Mouse (Mus musculus) cerebellum, adult 11-12 months (tissue): ENCODE data around the gene Hoxa7.

Experiments
- DNase-seq: peaks from one replicate; pipeline ENCODE4 v3.0.0; 2022

Gene Hoxa7

DNA sequence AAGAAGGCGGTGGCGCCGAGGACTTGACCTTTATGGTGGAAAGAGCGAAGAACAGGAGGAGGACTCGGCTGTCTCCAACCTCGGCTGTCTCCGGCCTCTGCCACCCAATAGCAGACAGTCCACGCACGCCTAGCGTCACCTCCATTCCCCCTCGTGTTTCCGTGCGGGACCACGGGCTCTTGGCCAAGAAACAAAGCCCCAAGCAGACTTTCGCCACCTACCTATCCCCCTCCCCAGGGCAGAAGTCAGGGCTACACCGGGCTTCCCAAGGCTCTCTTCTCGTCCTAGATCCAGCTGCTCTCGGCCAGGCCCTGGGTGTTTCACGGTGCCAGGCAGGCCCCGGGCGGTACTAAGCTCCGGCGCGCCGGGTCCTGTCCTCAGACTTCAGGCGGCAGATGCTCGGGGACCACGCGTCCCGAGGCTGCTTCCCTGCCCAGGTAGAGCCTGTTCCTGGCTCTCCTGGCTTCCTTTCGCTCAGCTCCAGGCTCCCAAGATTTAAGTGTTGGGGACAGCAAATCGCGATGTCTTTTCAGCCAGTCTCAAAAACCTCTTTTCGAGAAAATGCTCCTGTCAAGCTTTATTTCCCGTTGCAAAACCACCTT, 31.2 kb upstream of the Hoxa7 start:
- DNase-seq: no peak

- DNase-seq: no peak
Measured at GRCm38 (mm10) chr6:52252016-52252774, 30.5 kb upstream of the Hoxa7 start.

DNA sequence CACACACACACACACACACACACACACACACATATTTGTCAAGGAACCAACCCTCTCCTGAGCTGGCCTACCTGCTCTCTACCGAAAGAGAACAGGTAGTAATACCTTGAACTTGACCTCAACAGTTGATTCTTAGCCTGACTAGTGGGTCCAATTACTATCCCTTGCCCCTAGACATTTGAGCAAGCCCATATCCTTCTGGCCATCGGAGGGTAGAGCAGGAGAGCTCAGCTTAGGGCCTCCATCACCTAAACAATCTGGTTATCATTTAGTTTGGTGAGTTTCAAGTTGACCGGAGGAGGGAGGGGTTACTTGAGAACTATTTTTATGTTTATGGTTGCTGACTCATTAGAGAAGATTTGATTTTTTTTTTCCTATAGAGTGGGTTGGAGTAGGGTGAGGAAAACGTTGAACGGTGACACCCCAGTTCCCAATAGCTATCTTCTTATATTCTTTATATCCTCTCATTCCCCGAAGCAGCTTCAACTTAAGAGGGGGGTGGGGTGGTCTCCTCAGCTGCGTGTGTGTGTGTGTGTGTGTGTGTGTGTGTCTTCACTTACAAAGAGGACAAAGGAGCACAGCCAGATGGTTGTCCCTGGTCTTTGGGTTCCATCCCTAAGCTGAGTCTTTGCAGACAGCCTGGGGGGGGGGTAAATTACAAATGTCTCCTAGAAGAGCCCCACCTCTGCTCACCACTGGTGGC, 29.7 kb upstream of the Hoxa7 start:
- no peak for DNase-seq

GRCm38 (mm10) chr6:52249826-52250225, 28.2 kb upstream of the Hoxa7 start:
- no peak for DNase-seq

DNA sequence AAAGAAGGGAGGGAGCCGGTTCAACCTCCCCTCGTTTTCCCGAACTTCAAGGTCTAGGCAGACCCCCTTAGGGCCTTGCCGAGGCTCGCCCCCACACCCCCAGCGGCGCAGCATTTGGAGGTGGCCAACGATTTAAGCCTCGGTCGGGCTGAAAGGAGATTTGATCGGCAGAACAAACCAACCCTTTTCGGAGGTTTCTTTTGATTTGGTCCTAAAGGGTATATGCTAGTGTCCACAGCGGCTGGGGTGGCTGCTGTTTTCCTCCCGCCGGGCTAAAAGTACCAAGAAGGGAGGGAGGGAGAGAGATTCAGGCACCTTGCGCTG, 27.7 kb upstream of the Hoxa7 start:
- DNase-seq: no peak

DNA sequence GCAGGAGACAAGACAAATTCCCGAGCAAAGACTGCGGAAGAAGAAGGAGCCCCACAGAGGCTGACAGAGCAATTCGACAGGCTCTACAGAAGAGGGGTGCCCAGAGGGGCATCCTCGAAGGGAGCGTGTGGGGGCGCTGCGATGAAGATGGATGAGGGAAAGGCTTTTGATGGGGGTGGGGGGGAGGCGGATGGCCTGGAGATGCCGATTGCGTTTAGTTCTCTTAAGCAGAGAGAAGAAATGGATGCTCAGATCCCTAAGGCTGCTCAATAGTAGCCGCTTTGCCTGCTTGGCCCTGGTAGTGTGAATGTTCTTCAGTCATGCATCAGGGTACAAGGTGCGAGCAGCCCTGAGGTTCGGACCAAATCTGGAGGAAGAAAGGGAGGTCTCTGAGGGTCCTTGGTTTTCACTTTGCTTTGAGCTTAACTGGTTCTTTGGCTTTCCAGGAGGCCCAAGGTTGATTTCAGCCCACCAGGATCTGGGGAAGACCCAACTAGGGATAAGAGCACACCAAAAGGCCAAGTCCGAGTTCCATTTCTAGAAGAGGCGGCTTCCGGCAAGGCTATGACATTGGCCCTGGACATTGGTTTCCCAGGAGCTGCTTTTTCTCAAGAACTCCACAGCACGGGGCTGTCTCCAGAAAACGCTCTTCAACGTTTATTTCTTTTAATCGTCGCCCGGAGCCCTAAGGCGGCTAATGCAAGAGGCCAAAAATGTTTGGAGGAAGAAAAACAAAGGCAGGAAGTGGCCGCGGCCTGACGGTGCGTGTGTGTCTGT, 27.2 kb upstream of the Hoxa7 start:
- DNase-seq: no peak

DNA sequence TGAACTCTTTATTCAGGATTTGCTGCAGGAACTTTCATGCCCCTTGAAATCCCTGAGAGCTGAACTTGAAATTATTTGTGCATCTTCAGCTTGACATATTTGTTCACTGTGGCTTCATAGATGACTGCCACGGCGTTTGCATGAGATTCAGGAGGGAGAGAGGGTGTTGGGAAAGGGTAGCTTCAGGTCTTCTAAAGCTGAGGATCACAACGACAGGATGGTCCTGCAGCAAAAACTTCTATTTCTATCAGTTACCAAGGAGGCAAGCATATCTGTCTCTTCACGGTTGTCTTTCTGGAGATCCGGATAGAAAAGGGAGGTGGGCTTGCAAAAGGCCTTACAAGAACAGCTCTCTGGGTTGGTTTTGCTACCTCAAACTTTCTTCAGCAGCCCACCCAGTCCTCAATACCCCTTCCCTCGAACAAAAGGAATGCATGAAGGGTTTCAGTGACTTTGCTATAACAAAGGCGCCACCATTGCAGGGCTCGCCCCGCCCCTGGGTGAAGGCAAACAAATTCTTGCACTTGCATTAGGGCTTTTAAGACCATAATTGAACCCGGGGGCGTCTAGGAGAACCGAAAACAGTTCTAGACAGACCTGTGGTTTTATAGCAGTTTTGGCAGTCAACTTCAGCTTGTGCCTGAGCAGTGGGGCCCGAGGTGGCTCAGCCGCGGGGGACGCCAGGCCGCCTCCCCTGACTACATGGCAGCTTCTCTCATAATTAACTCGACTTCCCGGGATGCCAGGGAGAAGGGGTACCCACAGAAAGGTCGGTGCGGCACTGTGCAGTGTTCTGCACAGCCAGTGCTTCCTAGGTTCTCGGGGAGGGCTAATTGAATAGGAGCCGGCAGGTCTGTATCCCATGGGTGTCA, 26.3 kb upstream of the Hoxa7 start:
- DNase-seq: no peak

- DNase-seq: no peak
Measured at GRCm38 (mm10) chr6:52246916-52247315, 25.3 kb upstream of the Hoxa7 start.

GRCm38 (mm10) chr6:52246403-52246803, 24.7 kb upstream of the Hoxa7 start:
- no peak for DNase-seq

GRCm38 (mm10) chr6:52245757-52246142, 24.1 kb upstream of the Hoxa7 start, which contains the start of gene Hoxa11:
TSS of gene Hoxa11 (minus strand) at chr6:52245810.
- DNase-seq: no peak

DNA sequence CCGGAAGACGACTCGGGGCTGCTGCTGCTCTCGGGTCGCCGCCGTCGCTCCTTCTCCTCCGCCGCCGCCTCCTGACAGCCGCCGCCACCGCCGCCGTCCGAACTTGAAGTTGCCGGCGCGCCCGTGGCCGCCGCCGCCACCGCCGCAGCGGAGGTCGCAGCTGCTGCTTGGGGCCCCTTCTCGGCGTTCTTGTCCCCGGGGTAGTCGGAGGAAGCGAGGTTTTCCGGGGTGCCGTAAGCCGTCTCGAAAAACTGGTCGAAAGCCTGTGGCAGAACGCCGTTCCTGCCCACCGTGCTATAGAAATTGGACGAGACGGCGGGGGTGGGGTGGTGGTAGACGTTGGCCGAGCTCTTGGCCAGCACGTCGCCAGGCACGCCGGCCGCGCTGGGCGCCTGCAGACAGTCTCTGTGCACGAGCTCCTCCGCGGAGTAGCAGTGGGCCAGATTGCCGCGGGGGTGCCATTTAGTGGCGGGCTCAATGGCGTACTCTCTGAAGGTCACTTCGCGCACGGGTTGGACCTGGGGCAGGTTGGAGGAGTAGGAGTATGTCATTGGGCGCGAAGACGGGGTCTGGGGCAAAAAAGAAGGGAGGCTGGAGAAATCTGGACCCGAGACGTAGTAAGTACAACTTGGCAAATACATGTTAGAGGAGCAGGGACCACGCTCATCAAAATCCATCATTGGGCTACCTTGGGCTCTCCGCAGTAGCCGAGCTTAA, 23.5 kb upstream of the Hoxa7 start:
- DNase-seq: no peak

DNA sequence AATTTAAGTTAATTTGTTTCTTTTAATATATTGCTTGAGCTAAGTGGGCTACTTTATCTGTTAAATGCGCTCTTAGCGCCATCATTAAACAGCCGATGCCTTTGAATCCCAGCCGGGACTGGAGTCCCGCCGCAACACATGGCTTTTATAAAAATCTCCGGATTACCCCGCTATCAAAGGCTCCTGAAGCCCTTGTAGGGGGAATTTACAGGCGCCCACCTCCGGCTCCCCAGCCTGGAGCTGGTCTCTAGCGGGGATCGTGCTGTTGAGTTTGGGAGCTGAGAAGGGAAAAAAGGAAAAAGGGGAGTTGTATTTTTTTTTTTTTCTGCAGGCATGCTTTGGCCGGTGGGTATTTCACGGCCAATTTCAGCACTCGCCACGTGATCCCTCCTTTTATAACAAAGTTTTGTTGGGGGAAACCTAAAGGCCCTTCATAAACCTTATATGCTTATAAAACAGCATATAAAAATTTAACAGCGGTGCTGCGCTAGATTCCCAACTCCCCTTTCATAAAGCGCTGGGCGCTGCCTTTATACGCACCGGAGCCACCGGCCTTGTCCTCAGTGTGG, 22.9 kb upstream of the Hoxa7 start:
- no peak for DNase-seq

GRCm38 (mm10) chr6:52243681-52244121, 22.0 kb upstream of the Hoxa7 start:
- DNase-seq: no peak

GRCm38 (mm10) chr6:52242801-52243332, 21.2 kb upstream of the Hoxa7 start:
- DNase-seq: no peak

DNA sequence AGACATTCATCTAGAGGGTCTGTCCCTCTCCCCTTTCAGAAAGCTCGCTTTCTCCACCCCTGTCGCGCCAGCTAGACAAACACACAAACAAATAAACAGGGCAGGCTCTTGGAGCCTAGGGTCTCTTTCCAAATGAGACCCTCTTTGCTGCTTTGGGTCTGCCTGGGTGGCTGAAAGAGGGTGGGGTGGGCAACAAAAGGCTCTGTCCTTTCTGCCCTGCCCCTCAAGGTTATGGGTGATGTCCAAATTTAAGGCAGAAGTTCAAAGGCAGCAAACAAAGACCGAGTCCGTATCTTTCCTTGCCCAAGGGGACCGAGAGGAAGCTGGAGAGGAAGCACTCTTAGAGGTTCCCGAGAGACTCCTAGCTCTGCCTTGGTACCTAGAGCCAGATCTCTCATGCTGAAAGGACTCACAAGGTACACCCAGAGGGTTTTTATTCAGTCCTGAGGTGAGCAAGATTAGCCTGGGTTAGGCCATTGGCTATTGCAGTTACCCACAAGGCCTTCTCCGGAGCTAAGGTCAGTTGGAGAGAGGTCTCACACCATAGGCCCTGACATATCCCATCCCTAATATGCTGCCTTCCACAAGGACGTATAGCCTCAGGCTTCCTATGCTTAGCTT, 19.5 kb upstream of the Hoxa7 start:
- no peak for DNase-seq

DNA sequence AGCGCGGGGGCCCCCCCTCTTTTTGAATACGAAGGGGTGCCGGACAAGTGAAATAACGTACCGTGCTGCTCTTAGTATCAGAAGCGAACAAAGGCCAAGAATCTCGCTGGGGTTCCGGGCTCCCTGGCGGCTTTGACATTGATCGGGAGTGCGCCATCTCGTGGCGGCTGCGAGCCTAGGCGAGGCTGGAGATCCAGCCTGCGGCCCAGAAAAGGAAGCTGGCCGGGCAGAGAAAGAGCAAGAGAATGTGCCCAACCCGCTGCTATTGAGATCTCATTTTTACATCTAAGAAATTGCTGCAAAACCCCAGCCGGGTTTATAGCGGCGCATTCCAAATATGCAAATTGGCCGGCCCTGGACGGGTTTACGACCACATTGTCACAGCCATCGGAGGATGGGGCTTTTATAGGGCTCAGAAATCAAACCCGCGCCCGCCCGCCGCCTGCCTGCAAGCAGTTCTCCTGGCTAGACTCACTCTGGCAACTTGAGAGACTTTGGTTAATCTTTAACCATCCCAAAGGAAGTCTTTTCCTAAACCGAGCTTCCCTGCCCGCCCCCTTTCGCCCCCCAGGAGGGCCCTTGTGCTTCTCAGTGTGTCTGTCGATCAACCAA, 18.8 kb upstream of the Hoxa7 start, which contains the start of gene Hoxa10:
Hoxa10 (minus strand) TSS at position 466 of the 612 bp plus-strand sequence.
- DNase-seq: no peak

DNA sequence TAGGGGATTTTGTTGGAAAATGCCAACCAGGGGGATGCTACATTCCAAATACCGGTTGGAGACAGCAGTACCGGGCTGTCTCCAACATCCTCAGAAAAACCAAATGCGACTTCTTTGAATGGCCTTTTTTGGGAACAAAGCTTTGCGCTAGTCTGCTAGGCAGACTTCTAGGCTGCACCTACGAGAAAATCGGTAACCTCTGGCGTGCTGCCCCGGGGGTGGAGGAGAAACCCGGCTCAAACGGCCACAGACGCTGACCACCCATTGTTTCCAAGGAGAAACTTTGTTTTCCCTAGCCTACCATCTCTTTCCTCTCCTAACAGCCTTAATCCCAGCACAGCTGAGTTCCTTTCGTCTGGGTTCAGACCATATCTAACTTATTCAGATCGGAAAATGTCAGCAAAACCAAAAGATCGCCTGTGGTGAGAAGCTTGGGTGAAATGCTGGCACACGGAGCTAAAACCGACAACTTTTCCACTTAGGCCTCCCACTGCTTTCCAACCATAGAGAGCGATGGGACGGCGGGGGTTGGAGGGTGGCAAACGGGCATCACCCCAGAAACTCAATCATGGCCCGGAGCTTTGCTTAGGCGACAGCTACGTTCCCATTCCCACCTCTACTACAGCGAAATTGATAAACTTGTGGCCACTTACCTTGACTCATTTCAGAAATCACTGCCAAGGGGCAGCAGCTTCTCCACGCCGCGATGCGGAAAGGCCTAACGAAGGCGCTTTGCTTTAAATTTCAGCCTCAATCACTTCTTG, 18.2 kb upstream of the Hoxa7 start:
- DNase-seq: no peak

DNA sequence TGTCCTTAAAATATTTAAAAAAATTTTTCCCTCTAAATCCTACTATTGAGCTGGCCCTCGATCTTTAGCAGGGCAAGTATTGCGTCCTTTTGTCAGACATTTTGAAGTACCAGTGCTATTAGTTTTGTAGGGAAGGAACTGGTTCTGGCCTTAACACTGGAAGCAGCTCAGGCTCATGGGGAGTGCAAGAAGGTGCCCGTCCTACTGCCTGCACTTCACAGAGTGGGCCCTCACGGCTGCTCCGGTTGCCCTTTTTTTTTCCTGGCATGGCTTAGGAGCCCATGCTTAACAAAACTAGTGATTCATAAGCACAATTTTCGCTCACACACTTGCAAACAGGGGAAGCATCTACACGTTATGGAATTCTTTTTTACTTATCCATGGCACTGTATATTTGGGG, 17.3 kb upstream of the Hoxa7 start:
- no peak for DNase-seq

- DNase-seq: no peak
Measured at GRCm38 (mm10) chr6:52238155-52238545, 16.5 kb upstream of the Hoxa7 start.
